Mouse (Mus musculus): ENCODE data around the gene Bace1.

Gene Bace1

DNA sequence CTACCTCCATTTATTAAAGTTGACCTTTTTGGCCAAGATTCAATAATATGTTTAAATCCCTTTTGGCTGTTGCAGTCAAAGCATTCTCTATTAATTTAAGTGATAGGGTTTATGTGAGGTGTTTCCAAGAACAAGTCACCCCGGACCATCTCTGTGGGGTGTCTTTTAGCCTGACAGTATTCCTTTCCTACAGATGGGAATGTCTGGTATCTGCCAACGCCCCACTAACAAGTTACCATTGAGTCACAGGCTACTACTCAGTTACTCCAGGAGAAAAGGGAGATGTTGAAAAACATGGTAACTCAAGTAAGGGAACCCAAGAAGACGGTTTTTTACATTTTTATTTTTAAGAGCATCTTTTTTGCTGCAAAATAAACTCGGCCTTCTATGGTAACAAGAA lies 66.8 kb downstream of the Bace1 start:
- no peak for DNase-seq (ENCODE audit: low read depth, low spot score)

DNA sequence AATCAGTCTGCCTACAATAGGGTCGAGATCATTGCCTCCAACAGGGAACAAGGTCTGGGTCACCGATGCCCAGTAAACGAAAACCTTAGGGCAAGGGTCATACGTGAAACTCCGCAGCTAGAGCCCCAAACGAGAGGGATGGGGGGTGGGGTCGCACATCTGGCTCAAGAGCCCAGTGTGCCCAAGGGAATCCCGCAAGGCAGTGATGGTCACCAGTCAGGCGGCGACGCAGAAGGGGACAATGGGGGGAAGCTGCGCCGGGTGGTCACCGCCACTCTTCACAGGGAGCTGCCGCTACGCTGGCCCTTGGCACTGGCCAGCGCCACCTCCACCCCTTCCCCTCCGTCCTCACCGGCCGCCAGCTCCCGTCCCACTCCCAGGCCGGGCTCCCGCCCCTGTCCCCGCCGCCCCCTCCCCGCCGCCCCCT lies 67.4 kb downstream of the Bace1 start:
- DNase-seq (ENCODE audit: low read depth, low spot score) = no peak

DNA sequence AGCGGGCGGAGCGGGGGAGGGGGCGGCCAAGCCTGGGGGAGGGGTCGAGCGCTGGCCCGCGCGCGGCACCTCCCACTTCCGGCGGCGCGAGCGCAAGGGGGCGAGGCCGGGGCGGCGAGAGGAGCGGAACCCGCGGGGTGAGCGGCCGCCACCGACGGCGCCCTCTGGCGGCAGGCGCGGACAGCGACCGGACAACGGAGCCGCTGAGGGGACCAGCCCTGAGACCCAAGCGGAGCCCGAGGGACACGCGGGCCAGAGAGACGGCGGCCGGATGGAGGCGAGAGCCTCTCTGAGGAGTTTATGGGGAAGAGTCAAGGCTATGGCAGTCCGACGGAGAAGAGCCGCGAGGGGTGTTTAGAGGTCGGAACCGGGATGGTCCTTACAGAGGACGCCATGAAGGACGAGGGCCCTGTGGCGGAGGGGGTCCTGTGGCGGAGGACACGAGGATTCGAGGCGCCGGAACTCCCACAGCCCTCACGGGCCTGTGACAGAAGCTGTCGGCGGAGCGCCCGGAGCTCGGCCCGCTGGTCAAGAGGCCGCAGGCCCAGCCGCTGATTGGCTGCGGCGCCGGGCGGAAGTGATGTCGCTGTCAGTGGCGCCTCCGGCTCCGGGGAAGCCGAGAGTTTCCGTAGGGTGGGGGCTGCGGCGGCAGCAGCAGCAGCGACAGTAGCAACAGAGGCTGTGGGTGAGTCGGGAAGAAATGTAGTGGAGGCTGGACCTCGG lies 68.1 kb downstream of the Bace1 start, which contains the start of the genes Pcsk7 and Rnf214:
TSS of gene Pcsk7 (plus strand) at position 143 of the 723 bp plus-strand sequence.
TSS of gene Rnf214 (minus strand) at position 557 of the 723 bp plus-strand sequence.
- peak; percentile 84 for DNase-seq (ENCODE audit: low read depth, low spot score)

DNA sequence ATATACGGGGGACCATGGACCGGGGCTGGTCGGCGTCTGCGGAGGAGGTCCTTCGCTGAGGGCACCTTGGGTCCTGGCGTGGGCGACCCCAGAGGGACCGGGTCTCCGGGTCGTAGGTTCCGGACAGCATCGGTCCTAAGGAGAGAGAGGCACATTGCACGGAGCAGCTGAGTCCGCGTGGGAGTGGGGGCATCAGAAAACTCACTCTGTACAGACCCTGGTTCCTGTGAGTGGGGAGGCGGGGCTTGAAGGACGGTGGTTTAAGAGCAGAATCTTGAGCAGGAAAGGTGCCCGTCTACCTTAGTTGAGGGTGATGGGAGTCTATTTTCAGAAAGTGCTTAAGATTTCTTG lies 68.7 kb downstream of the Bace1 start:
- DNase-seq (ENCODE audit: low read depth, low spot score) = no peak

DNA sequence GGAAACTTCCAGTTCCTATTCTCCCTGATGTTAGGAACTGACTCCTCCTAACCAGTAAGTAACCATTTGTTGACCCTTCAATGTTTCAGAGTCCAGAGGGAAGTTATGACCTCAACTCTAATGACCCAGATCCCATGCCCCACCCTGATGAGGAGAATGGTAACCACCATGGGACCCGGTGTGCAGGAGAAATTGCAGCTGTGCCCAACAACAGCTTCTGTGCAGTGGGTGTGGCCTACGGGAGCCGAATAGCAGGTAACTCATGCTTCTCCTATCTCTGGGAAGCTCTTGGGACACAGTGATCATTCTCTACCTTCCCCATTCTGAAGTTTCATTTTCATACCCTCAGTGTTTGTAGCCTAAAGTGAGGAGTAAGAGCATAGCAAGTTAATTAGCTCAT lies 72.6 kb downstream of the Bace1 start:
- no peak for DNase-seq (ENCODE audit: low read depth, low spot score)

DNA sequence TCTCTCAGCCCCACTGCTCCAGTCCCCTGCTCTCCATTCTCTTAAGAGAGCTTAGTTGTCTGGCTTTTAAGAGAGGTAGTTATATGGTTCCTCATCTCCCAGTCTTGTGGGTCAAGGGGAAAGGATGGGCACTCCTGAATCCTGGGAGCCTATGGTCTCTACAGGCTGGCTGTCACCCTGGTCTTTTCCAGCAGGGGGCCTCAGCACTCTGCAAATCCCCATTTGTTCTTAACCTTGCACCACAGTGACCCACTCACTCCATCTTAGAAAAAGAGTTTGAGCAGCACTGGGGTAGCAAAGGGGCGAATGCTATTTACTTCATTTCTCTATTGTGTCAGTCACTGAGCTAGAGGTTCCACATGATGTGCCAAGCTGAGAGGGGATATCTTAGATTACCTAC lies 73.3 kb downstream of the Bace1 start:
- DNase-seq (ENCODE audit: low read depth, low spot score) = no peak
